Mouse (Mus musculus): ENCODE data around the gene Ferd3l.

DNA sequence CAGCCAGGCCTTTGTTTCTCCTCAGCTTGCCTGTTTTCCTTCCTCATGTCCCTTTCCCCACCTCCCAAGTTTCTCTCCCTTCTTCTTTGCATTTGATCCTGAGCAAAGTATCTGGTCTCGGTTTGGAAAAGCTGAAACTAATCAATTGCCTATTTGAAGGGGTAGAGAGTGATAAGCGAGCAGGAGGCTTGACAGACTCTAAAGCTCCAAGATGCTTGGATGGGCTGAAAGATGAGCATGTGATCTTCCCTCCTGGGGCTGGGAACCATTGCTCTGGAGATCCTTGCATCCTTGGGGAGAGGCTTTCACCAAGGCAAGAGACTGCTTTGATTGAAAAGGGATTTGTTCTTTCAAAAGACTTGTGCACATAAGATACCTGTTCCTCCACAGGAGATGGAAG is 36.2 kb downstream of the Ferd3l start:
- TF ChIP-seq CTCF (IDR thresholded peaks at IDR 0.05; ENCODE audit: low read depth) (no peak), EP300 (optimal IDR thresholded peaks at IDR 0.05) (no peak)

Data from stomach, postnatal 0 days (tissue).